Mouse (Mus musculus): ENCODE data around the gene Hdac7.
"Not testable (repeated sequence)": the region's sequence is repeated elsewhere in the genome, so short reads cannot be mapped to it uniquely, and the experiment has no call there.

Gene Hdac7

DNA sequence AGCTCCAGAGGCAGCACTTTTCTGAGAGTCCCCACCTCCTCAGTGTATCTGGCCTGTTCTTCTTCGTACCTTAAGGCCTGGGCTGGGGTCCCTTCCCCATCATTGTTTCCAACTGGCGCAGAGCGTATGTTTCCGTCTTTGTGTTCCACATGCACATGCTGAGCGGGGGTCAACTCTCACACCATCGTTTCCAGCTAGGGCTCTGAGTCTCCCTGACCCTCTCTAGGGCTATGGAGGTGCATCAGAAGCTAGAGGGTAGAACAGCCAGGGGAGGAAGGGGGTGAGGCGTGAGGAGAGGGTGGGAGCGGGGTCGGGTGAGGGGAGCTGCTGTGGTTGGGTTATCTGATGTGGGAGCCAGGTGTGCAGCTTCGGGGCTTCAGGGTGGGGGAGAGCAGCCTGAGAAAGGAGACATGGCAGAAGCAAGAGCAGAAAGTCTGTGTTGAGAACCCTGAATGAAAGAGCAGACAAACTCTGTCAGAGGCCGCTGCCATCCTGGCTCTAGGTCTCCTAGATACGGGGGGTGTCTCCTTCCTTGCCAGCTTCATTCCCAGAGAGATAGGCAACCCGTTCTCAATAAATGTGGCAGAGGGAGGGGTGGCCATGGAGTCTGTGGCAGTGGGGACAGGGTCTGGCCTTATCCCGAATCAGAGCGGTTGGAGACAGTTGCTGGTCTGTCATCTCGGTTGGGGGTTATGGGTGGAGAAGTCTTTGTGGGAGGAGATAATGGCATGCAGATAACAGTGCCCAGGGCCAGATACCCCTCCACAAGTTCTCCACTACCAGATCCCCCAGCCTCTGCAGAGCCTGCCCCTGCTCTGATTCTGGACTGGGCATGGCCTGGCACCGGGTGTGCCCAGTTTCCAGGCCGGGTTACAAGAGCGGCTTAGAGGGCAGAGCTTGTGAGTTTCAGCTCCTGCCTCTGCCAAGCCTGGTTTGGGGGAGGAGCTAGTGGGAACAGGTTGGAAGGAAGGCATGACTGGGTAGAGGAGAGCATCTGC, at the start of gene Hdac7:
Hdac7 (minus strand) TSS at position 466 of the 998 bp plus-strand sequence.
- no peak for DNase-seq (ENCODE audit: low spot score)

DNA sequence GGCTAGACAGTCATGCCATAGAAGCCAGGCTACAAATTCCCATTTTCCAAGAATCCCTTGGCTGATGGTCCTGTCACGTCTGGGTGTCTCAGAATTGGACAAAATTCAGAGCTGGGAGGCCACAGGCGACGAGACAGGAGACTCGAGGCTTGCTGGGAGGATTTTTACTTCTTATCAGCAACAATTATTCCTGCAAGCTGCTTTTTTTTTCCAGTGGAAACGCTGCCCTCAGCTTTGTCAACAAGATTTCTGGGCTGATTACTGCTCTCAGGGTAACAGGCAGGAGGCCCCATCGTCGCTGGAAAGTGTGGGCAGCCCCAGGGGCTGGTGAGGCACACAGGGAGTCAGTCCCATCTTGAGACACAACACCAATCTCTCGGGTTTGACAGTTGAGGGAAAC, 48.2 kb upstream of the Hdac7 start:
- DNase-seq (ENCODE audit: low spot score) = no peak

DNA sequence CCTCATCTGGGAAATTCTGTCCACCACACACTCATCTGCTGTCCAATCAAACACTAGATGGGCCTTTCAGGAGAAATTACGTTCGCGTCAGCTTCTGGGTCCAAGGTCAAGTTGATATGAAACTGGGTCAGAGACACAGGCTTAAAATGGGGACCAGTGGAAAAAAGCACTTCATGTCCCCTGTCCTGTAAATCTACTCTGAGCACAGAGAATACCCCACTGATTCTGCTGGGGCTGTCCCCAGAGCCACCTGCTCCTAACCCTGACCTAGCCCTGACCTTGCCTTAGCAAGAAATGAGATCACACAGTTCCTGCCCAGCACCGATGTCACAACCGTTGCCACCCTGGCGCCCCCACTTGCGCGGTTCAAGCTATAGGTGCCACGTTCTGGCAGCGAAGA, 46.1 kb upstream of the Hdac7 start:
- no peak for DNase-seq (ENCODE audit: low spot score)

DNA sequence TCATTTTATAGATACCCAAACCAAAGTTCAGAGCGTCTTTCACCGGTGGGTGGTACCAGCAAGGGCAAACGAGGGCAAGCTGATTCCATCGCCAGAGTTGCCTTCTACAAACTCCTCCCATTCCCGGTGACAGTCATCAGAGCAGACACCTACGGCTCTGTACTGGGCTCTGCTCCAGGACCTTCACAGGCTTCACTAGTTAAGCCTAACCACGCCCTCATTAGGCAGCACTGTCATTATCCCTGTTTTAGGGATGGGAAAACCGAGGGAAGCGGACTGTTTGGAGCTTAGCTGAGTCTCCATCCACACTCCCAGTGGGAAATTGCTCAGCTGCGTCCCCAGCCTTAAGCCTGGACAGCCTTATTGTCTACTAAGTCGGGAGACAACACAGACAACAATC, 45.7 kb upstream of the Hdac7 start:
- DNase-seq (ENCODE audit: low spot score) = no peak

DNA sequence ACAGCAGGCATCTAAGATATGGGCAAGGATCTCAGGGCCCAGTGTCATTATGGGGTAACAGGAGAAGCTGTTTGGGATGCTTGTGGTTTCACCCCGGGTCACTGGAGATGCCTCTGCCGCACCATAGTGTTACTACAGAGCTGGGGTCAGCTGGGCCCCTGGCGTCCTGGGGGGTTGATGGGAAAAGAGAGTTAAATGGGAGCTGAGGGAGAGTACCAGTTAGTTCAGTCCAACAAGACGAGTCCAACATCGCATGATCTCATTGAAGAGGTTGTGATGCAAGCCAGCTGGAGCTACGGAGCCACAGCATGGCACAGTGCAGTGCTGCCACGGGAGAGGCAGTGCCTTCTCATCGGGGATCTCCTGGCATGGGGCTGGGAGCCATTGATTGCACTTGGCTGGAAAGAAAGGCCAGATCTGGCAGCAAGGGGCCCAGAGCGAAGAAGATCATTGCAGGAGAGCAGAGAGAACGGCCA, 43.3 kb upstream of the Hdac7 start:
- no peak for DNase-seq (ENCODE audit: low spot score)

DNA sequence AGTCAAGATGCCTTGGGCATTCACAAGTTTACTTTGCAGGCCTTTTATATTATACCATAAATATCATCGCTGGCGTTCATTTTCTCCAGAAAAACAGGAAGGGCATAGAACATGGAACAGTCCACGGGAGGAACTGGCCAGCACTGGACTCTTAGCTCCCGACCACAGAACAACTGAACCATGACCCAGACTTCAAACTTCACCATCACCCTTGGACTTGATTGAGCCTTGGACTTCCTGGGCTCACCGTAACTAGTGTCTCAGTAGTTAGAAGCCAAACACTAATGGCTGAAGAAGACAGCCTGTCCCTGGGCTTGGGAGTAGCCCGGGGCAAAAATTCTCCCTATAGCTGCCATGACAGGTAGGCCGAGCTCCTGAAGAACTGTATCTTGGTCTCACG, 37.1 kb upstream of the Hdac7 start:
- DNase-seq (ENCODE audit: low spot score) = no peak

DNA sequence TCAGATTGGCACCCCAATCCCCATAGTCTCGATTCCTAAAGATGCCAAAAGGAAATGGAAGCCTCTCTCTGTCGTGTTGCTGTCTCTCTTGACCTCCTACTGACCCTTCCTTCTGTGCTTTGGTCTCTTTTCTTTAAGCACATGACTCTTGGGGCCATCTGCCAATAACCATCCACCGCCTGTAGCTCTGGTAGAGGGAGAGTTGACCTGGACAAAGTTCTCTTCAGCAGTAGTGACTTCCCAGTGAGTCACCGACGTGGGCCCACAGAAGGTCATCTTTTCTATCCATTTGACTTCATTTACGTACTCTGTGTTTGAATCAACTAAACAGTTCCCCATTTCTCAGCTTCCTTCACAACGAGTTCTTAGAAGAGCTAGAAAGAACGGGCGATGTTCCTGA, 36.1 kb upstream of the Hdac7 start:
- no peak for DNase-seq (ENCODE audit: low spot score)

DNA sequence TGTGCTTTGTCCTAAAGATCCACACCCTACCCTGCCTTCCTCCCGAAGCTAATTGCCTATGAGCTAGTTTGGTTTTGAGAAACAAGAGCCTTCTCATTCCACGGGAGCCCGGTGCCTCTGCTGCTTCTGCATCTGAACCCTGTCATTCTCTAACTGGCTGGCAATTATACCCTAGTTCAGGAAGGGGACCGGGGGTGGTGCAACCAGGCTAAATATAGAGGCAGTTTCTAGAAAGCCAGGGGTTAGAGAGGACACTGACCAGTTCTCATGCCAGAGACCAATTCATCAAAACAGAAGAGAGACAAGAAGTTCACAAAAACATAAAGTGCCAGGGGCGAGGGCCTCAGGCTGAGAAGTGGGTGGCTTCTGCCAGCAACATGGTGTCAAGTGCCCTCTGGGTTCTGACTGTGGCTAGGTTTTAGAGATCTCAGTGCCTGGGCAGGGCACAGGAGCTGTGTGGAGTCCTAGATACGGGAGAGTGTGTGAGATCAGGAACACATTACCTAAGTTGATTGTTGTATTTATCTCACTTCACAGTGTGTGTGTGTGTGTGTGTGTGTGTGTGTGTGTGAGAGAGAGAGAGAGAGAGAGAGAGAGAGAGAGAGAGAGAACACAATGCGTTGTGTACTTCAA, 34.5 kb upstream of the Hdac7 start:
- no peak for DNase-seq (ENCODE audit: low spot score)

DNA sequence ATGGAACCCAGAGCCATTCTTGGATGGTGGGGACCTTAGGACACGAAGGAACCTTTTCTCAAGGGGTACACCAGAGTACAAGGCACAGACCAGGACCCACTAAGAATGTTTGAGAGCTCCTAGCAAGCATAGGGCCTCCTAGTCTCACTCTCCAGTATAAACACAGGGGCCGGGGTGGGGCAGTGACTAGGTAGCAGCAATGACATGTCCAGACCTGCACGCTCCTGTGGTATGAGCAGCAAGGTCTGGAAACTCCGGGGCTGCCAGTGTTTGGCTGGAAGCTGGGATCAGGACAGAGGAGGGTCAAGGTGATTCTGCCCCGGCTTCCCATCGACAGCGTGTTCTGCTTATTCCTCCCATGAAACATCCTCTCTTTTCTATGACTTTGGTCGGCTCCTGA, 31.5 kb upstream of the Hdac7 start:
- no peak for DNase-seq (ENCODE audit: low spot score)

DNA sequence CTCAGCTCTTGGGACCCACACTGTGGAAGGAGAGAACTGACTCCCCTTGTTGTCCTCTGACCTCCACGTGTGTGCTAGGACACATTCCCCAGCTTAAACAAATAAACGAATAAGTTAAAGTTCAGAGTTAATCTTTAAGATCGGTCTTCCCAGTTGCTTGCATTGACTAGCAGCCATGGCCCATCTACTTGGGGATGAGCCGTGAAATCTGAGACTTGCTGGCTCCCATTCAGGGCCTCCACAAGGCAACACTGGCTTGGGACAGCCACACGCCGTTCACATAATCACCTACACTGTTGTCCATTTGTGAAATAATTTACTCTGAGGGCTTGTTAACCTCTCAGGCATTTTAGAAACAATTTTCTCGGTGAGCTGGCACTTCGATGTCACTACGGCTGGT, 29.4 kb upstream of the Hdac7 start:
- DNase-seq (ENCODE audit: low spot score) = no peak

DNA sequence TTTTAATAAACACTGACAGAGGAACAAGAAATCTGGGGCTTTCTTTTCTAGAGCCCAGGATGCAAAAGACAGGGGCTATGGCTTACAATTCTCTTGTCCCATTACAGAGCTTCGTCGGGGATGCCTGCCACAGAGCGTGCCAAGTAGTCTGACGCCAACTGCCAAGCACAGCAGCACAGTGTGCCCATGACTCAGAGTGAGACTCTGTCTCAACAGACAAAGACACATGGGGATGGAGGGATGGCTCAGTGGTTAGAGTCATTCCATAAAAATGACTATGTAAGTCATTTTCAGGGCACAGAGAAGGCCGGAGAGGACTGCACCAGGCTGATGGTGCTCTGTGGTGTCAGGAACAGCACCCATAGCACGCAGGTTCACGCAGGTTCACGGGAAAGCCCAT, 27.9 kb upstream of the Hdac7 start:
- no peak for DNase-seq (ENCODE audit: low spot score)

DNA sequence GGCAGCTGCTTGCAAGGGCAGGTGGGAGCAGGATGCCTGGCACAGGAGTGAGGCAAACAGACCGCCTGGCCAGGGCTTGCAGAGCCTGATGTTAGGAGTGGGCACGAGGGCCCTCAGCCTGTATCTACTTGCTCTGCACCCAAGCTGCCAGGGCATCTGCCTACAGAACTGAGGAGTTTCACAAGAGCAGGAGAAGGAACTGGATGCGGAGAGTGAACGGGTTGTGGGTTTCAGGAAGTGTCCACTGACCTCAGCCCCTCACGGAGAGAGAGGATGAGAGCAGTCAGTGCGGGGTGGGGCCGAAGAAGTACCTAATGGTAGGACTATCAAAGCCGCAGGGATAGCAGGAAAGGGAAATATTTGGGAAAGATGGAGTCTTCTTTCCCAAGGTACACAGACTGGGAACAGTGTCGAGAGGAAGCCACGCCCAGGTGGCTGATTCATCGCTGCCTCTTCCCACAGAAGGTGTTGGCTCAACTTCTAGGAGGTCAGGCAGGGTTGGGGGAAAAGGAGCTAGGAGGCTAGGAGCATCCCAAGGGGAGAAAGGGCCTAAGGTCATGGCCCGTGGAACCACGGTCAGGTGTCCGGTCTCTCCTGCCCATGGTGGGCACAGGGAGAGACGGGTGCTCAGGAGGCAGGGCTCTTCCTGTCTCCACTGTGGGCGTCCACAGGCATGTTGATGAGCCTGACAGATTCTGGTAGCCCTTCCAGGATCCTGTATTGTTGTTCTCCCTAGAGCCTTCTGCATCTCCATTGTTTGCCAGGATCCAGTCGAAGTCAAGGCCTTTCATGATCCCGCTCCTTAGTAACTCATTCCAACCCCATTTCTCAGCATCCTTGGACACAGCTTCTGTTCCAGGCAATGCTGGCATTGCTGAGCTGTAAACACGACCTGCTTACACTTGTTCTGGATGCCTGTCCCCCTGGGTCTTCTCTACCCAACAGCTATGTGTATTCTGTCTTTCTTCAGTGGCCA, 27.0 kb upstream of the Hdac7 start:
- DNase-seq (ENCODE audit: low spot score) = no peak

DNA sequence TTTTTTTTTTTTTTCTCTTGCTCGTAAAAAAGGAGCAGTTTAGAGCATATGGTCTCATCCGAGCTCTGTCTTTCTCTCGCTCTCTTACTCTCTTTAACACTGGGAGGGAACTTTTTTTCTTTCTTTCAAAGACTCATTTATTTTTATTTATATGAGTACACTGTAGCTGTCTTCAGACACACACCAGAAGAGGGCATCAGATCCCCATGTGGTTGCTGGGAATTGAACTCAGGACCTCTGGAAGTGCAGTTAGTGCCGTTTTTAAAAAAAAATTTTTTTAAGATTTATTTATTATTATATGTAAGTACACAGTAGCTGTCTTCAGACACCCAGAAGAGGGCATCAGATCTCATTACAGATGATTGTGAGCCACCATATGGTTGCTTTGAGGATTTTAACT, 25.8 kb upstream of the Hdac7 start:
- DNase-seq (ENCODE audit: low spot score) = not testable (repeated sequence)

DNA sequence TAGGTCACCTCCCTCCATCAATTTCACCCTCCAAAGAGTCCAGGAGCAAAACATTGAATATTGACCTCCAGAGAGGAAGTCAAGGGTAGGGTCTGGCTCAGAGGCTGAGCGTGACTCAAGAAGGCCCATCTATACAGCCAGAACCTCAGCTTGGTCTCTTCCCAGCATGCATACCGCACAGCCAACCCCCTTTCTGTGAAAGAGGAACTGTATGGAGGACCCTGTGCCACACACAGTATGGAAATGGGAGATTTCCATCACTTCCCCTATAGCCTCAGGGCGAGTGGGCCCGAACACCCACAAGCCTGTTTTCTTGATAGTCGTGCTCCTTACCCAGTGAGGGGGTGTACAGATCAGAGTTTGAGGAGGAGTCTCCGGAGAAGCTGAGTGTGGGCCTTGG, 24.7 kb upstream of the Hdac7 start:
- DNase-seq (ENCODE audit: low spot score) = no peak

DNA sequence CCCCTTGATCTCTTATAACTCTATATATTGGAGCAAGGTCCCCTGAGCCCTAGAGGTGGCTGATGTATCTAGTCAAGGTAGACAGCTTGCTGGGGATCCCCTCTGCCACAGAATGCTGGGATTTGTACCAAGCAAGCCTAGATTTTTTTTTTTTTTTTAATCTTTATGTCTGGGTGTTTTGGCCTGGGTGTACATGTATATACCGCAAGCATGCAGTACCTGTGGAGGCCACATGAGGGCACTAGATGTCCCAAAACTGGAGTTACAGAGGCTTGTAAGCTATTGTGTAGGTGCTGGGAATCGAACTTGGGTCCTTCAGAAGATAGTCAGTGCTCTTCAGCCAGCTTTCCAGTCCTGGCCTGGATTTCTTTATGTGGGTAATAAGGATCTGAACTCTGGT, 21.7 kb upstream of the Hdac7 start:
- DNase-seq (ENCODE audit: low spot score) = no peak

DNA sequence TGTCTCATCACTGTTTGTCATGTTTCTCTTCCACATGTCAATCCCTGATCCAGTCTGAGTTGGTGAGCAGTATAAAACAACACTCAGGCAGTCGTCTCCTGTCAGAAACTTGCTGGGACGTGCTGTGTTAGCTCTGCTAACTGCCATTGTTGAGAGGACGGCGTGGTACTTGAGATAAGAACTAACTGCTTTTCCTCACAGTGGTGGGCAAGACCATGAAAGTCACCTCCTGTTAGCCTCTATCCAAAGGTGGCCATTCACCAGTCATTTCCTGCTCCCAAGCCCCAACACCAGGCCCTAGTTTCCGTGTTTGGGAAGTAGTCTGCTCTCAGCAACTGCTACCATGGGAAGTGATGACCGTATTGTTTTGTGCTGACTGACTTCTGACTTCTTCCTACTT, 20.9 kb upstream of the Hdac7 start:
- DNase-seq (ENCODE audit: low spot score) = no peak

DNA sequence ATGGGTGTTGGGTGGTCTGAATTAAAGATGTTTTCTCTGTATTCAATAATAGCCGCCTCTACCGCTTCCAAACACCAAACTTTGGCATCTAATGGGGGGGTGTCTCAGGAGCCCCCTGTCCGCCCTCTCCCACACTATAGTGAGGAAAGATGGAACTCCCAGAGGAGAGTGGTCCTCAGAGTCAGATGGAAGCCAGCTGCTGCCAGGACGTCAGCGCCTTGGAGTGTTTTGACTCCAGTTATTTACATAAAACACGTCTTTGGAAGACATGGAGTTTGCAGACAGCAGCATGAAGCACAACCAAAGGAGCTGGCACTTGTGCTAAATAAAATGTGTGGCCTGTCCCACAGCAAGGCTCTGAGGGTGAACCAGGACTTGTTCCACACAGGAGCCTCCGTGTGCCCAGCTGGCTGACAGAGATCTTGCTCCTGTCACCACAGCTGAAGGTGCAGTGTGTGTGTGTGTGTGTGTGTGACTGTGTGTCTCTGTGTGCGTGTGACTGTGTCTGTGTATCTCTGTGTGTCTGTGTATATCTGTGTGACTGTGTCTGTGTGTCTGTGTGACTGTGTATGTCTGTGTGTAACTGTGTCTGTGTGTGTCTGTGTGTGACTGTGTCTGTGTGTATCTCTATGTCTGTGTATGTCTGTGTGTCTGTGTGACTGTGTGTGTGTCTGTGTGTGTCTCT, 20.2 kb upstream of the Hdac7 start:
- no peak for DNase-seq (ENCODE audit: low spot score)

DNA sequence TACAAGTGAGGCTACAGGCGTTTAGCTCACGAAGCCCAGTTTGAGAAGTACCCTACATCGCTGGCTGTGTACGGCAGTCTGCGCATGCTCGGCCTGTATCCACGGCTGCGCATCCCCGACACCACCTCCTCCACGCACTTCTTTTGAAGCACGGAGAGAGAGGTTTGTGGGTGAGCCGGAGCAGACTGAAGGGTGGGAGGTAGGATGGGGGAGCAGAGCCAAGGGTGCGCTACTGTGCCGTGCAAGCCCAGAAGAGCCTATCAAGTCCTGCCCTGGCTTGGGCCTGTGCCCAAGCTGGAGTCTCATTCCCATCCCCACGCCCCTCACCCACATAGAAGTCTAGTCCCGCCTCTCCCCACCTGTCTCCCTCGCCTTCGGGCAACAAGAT, 19.2 kb upstream of the Hdac7 start:
- no peak for DNase-seq (ENCODE audit: low spot score)

DNA sequence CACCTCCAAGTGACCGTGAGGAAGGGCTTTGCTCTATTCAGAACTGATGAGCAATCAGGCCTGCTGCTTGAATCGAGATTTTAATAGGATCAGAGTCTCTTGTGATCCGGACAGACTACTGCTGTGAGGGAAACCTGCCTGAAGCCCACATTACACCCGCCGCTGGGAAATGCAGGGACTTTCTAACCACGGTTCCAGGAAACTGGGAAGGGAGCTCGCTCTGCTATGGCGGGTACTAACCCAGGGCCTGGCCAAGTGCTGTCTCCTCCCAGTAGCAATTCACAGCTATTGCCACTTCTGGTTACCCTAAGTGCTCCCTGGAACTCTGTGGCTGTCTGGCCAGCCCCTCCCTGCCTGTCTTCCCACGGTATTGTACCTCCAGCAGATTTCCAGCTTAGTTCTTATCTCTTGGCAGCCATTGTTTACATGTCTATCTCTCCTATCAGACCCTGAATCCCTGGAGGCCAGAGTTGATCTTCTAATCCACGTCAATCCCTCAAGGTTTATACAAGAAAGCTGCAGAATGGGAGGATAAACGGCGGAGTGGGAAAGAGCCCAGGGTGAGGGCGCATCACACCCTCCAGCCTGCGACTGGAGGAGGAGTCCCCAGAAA, 18.7 kb upstream of the Hdac7 start:
- no peak for DNase-seq (ENCODE audit: low spot score)

DNA sequence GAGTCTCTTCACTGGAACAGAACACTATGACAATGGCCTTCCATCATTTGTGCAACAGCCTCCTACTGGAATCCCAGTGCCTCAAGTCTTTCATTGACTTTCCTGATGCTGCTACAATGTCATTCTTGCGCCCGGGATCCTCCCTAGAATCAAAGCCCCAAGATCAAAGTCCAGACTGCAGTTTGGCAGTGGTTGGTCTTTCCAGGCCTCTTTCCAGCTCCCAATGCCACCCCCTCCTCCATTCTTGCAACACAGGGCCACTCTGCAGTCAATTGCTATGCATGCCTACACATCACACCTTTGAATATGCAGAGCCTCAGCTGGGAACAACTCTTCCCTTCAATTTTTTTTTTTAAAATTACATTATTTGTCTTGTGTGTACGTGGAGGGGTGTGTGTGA, 16.1 kb upstream of the Hdac7 start:
- DNase-seq (ENCODE audit: low spot score) = no peak

DNA sequence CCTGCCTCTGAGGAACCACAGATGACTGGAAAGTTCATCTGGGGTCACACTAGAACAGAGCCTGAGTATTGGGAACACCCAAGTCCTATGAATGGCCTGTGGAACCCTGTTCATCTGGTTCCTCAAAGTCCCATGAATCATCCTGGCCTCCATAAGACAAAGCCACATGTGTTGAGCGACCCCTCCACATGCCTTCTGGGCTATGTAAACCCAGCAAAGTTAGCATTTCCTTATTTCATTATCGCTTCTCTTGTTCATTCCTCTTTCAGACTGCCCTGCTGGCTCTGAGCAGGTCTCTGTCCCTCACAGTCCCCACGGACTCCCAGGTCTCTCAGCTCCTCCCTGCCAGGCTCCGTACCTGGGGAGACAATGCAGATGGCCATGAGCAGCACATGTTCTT, 14.1 kb upstream of the Hdac7 start:
- DNase-seq (ENCODE audit: low spot score) = no peak
